Mouse (Mus musculus): ENCODE results near the gene Scn1a. TPM values are rescaled to one million over a fixed set of nuclear protein-coding genes. Genes with fewer than 3 reads are reported as not detected.

Gene Scn1a
- total and polyA plus RNA-seq, 3 experiments: 0.05 TPM; not detected in 2

GRCm38 (mm10) chr2:66336396-66336795, 104.2 kb downstream of the Scn1a start:
- H3K4me3 ChIP-seq (ENCODE audit: low read depth, low read length): no peak overlapping the region
- ATAC-seq (ENCODE audit: extremely low read depth, insufficient number of reproducible peaks, low FRiP score, poor library complexity, severe bottlenecking) (no peak), DNase-seq (ENCODE audit: low spot score) (no peak)
- no peaks in the 10 kb centered on the region for H3K36me3 ChIP-seq (replicated peaks)
- peaks cover 8% of the 10 kb centered on the region for H3K9me3 ChIP-seq (replicated peaks)
- no peaks in the 10 kb centered on the region for H3K4me1 ChIP-seq (ENCODE audit: insufficient read depth, low read depth, low read length)
- no peaks in the 10 kb centered on the region for H3K27me3 ChIP-seq (ENCODE audit: insufficient read depth, low read length)
- no peak for TF ChIP-seq POLR2AphosphoS5 (IDR thresholded peaks at IDR 0.05; ENCODE audit: insufficient replicate concordance, low read depth, low read length)

GRCm38 (mm10) chr2:66272551-66272950, 168.1 kb downstream of the Scn1a start:
- DNase-seq (ENCODE audit: low spot score) (no peak), ATAC-seq (ENCODE audit: extremely low read depth, insufficient number of reproducible peaks, low FRiP score, poor library complexity, severe bottlenecking) (no peak)
- no peaks in the 10 kb centered on the region for H3K27me3 ChIP-seq (ENCODE audit: insufficient read depth, low read length)
- no peak overlapping the region for H3K4me3 ChIP-seq (ENCODE audit: low read depth, low read length)
- H3K9me3 ChIP-seq (replicated peaks): peaks cover 18% of the 10 kb centered on the region
- no peaks in the 10 kb centered on the region for H3K36me3 ChIP-seq (replicated peaks)
- no peak for TF ChIP-seq POLR2AphosphoS5 (IDR thresholded peaks at IDR 0.05; ENCODE audit: insufficient replicate concordance, low read depth, low read length)
- no peak for TF ChIP-seq TAL1 (conservative IDR thresholded peaks at IDR 0.05; ENCODE audit: low read depth, low read length)
- no peak for TF ChIP-seq GATA1 (IDR thresholded peaks at IDR 0.05; ENCODE audit: borderline replicate concordance, low read length)
- no peak for TF ChIP-seq GATA2 (IDR thresholded peaks at IDR 0.05; ENCODE audit: borderline replicate concordance, low read depth, low read length)
- no peak for TF ChIP-seq CTCF (IDR thresholded peaks at IDR 0.05; ENCODE audit: low read depth, low read length)
- no peaks in the 10 kb centered on the region for H3K4me1 ChIP-seq (ENCODE audit: insufficient read depth, low read depth, low read length)

- Histone ChIP-seq H3K27me3 (ENCODE audit: insufficient read depth, low read length) (no peaks in the 10 kb centered on the region), H3K4me3 (ENCODE audit: low read depth, low read length) (no peak within 1 kb of the TSS; the same call in 1 of the 2 replicates), H3K36me3 (replicated peaks) (no peaks in the 10 kb centered on the region), H3K4me1 (ENCODE audit: insufficient read depth, low read depth, low read length) (no peaks in the 10 kb centered on the region), H3K9me3 (replicated peaks) (peaks cover 25% of the 10 kb centered on the region)
- ATAC-seq (ENCODE audit: extremely low read depth, insufficient number of reproducible peaks, low FRiP score, poor library complexity, severe bottlenecking): no peak
- TF ChIP-seq GATA2 (IDR thresholded peaks at IDR 0.05; ENCODE audit: borderline replicate concordance, low read depth, low read length) (no peak), TAL1 (conservative IDR thresholded peaks at IDR 0.05; ENCODE audit: low read depth, low read length) (no peak), POLR2AphosphoS5 (IDR thresholded peaks at IDR 0.05; ENCODE audit: insufficient replicate concordance, low read depth, low read length) (no peak), CTCF (IDR thresholded peaks at IDR 0.05; ENCODE audit: low read depth, low read length) (no peak), GATA1 (IDR thresholded peaks at IDR 0.05; ENCODE audit: borderline replicate concordance, low read length) (no peak)
- no peak for DNase-seq (ENCODE audit: low spot score)
Measured at GRCm38 (mm10) chr2:66256220-66257131, 184.2 kb downstream of the Scn1a start, which contains the start of gene Ttc21b. Ttc21b (minus strand) TSS chr2:66256617.

DNA sequence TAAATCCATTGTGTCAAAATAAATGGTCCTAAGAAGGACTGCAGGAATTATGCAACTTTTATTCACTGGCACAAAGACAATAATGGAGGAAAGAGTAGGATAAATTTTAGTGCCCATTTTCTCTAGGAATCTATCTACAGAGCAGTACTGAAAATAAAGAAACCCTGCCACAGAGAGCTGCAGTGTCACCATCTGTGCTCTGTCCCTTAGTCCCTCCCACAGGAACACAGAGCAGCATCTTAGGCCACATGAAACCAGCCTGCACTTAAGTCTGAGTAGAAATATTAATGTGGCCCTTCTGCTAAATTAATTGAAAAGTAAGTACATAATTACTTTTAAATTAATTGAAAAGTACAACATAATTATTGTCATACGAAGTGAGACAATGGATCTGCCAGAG, 196.6 kb downstream of the Scn1a start:
- TF ChIP-seq GATA2 (IDR thresholded peaks at IDR 0.05; ENCODE audit: borderline replicate concordance, low read depth, low read length) (no peak), CTCF (IDR thresholded peaks at IDR 0.05; ENCODE audit: low read depth, low read length) (no peak), GATA1 (IDR thresholded peaks at IDR 0.05; ENCODE audit: borderline replicate concordance, low read length) (no peak), TAL1 (conservative IDR thresholded peaks at IDR 0.05; ENCODE audit: low read depth, low read length) (no peak), POLR2AphosphoS5 (IDR thresholded peaks at IDR 0.05; ENCODE audit: insufficient replicate concordance, low read depth, low read length) (no peak)
- ATAC-seq (ENCODE audit: extremely low read depth, insufficient number of reproducible peaks, low FRiP score, poor library complexity, severe bottlenecking): no peak

GRCm38 (mm10) chr2:66240334-66240733, 200.3 kb downstream of the Scn1a start:
- Histone ChIP-seq H3K4me3 (ENCODE audit: low read depth, low read length) (no peak overlapping the region), H3K4me1 (ENCODE audit: insufficient read depth, low read depth, low read length) (no peaks in the 10 kb centered on the region), H3K27me3 (ENCODE audit: insufficient read depth, low read length) (no peaks in the 10 kb centered on the region), H3K9me3 (replicated peaks) (no peaks in the 10 kb centered on the region; the same call in 1 of the 2 replicates), H3K36me3 (replicated peaks) (no peaks in the 10 kb centered on the region)
- DNase-seq (ENCODE audit: low spot score) (no peak), ATAC-seq (ENCODE audit: extremely low read depth, insufficient number of reproducible peaks, low FRiP score, poor library complexity, severe bottlenecking) (no peak)
- TF ChIP-seq GATA2 (IDR thresholded peaks at IDR 0.05; ENCODE audit: borderline replicate concordance, low read depth, low read length) (no peak), CTCF (IDR thresholded peaks at IDR 0.05; ENCODE audit: low read depth, low read length) (no peak), GATA1 (IDR thresholded peaks at IDR 0.05; ENCODE audit: borderline replicate concordance, low read length) (no peak), POLR2AphosphoS5 (IDR thresholded peaks at IDR 0.05; ENCODE audit: insufficient replicate concordance, low read depth, low read length) (no peak), TAL1 (conservative IDR thresholded peaks at IDR 0.05; ENCODE audit: low read depth, low read length) (no peak)

More for the DNA sequence above, 196.6 kb downstream of the Scn1a start:
- no peaks in the 10 kb centered on the region for H3K36me3 ChIP-seq (replicated peaks)
- DNase-seq (ENCODE audit: low spot score): no peak
- H3K27me3 ChIP-seq (ENCODE audit: insufficient read depth, low read length): no peaks in the 10 kb centered on the region
- H3K4me1 ChIP-seq (ENCODE audit: insufficient read depth, low read depth, low read length): no peaks in the 10 kb centered on the region
- peaks cover 7% of the 10 kb centered on the region for H3K9me3 ChIP-seq (replicated peaks)
- no peak overlapping the region for H3K4me3 ChIP-seq (ENCODE audit: low read depth, low read length)

DNA sequence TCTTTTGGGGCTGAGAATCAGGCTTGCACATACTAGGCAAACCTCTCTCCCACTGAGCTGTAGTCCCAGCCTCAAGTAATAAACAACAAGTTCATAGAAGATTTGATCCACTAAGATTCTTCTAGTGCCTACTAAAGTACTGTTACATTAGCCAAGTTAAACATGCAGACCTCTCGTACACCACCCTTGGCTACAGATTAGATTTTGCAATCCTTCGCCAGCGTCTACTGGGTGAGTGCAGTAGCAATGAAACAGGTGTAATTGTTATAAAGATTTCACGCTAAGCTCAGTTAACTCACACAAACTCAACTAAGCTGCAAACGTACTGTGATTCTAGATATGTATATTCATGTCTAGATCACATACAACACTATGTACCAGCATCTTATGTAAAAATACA, 201.8 kb downstream of the Scn1a start:
- no peaks in the 10 kb centered on the region; the same call in 1 of the 2 replicates for H3K9me3 ChIP-seq (replicated peaks)
- no peaks in the 10 kb centered on the region for H3K36me3 ChIP-seq (replicated peaks)
- no peaks in the 10 kb centered on the region for H3K27me3 ChIP-seq (ENCODE audit: insufficient read depth, low read length)
- ATAC-seq (ENCODE audit: extremely low read depth, insufficient number of reproducible peaks, low FRiP score, poor library complexity, severe bottlenecking) (no peak), DNase-seq (ENCODE audit: low spot score) (no peak)
- no peak for TF ChIP-seq GATA2 (IDR thresholded peaks at IDR 0.05; ENCODE audit: borderline replicate concordance, low read depth, low read length)
- no peak for TF ChIP-seq CTCF (IDR thresholded peaks at IDR 0.05; ENCODE audit: low read depth, low read length)
- TF ChIP-seq GATA1 (IDR thresholded peaks at IDR 0.05; ENCODE audit: borderline replicate concordance, low read length): no peak
- no peak for TF ChIP-seq POLR2AphosphoS5 (IDR thresholded peaks at IDR 0.05; ENCODE audit: insufficient replicate concordance, low read depth, low read length)
- TF ChIP-seq TAL1 (conservative IDR thresholded peaks at IDR 0.05; ENCODE audit: low read depth, low read length): no peak
- H3K4me1 ChIP-seq (ENCODE audit: insufficient read depth, low read depth, low read length): no peaks in the 10 kb centered on the region
- H3K4me3 ChIP-seq (ENCODE audit: low read depth, low read length): no peak overlapping the region

All from G1E (cell line).